10 mouse cellular contexts compared by ENCODE assay signal in the genomic region with DNA sequence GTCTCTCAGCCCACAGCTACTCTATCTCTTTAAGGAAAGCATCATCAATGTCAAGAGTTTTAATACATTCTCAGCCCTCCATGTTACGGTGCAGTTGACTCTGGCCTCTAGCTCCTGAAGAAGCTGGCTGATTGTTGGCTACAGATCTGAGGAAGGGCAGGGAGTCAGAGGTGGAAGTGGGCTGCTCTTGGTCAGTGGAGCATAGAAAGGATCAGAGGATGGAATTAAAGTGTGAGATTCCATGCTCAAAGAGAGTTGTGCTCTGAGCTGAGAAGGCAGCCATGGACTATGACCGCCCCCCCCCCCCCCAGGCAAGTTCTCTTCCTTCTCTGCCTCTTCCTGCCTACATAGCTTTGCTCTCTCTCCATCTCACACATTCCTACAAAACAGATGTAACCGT. TPM values are rescaled to one million over a fixed set of nuclear protein-coding genes. Genes with fewer than 3 reads are reported as not detected.
A peak's percentile ranks its signal among the peaks of the same experiment; 100 is the strongest.
DNase-seq lines count a peak whose midpoint lies in the region; ATAC-seq and TF ChIP-seq lines count a peak whose summit lies in the region.
"Had no signal": no experiment of that assay in that cellular context is flagged by ENCODE, and none has a peak within 500 bp of the region (broad histone marks: within the 10 kb centered on the region; RNA-seq: fewer than 3 reads in every experiment).

No protein-coding gene starts in this region.

- no peak for TF ChIP-seq CTCF in testis, adult 2 months (IDR thresholded peaks at IDR 0.05; ENCODE audit: control insufficient read depth, insufficient read depth, insufficient replicate concordance, low read depth, low read length)
- TF ChIP-seq CTCF in kidney, postnatal 0 days (IDR thresholded peaks at IDR 0.05; ENCODE audit: low read depth), result no peak
- TF ChIP-seq CTCF in thymus, adult 2 months (IDR thresholded peaks at IDR 0.05; ENCODE audit: borderline replicate concordance, control insufficient read depth, extremely low read depth, insufficient read depth, low read length, poor library complexity), result no peak

- H3K4me2 ChIP-seq in heart, embryonic 16.5 days (ENCODE audit: low read depth, low read length), result no peak overlapping the region; the same call in 1 of the 2 replicates
- H3K4me2 ChIP-seq in kidney, postnatal 0 days (ENCODE audit: low read length), result peak overlapping the region; percentile 45

- 51% methylated on average over 3 of the region's 3 CpGs for WGBS in heart, embryonic 16.5 days
- WGBS in kidney, postnatal 0 days, result 31% methylated on average over 3 of the region's 3 CpGs
- 78% methylated on average over 3 of the region's 3 CpGs for WGBS in thymus, adult 2 months

- no peaks in the 10 kb centered on the region for H3K36me3 ChIP-seq in heart, embryonic 16.5 days (ENCODE audit: control insufficient read depth, insufficient read depth)
- no peaks in the 10 kb centered on the region for H3K36me3 ChIP-seq in testis, adult 2 months (ENCODE audit: control insufficient read depth, insufficient read depth, low read length)
- H3K36me3 ChIP-seq in kidney, postnatal 0 days (ENCODE audit: insufficient read depth, low read length), result no peaks in the 10 kb centered on the region
- H3K36me3 ChIP-seq in thymus, adult 2 months (ENCODE audit: control insufficient read depth, insufficient read depth, low read length), result no peaks in the 10 kb centered on the region
- H3K36me3 ChIP-seq: limb, embryonic 12.5 days had no signal

- peaks cover 33% of the 10 kb centered on the region for H3K4me1 ChIP-seq in heart, embryonic 16.5 days (ENCODE audit: control insufficient read depth, insufficient read depth, low read length)
- peaks cover 12% of the 10 kb centered on the region for H3K4me1 ChIP-seq in testis, adult 2 months (ENCODE audit: control insufficient read depth, insufficient read depth, low read length)
- peaks cover 44% of the 10 kb centered on the region for H3K4me1 ChIP-seq in kidney, postnatal 0 days (replicated peaks; ENCODE audit: insufficient read depth, low read length)
- peaks cover 16% of the 10 kb centered on the region for H3K4me1 ChIP-seq in thymus, adult 2 months (replicated peaks; ENCODE audit: control insufficient read depth, insufficient read depth, low read length)

- no peak overlapping the region for H3K9ac ChIP-seq in heart, embryonic 16.5 days (ENCODE audit: low read length)
- no peak overlapping the region for H3K9ac ChIP-seq in kidney, postnatal 0 days (ENCODE audit: low read depth, low read length)
- H3K9ac ChIP-seq: forebrain, postnatal 0 days; limb, embryonic 12.5 days had no signal

- no peak overlapping the region for H3K4me3 ChIP-seq in heart, embryonic 16.5 days (ENCODE audit: low read length)
- no peak overlapping the region for H3K4me3 ChIP-seq in testis, adult 2 months (ENCODE audit: control insufficient read depth, low read depth, low read length)
- H3K4me3 ChIP-seq in kidney, postnatal 0 days (replicated peaks; ENCODE audit: low read depth, low read length), result no peak overlapping the region
- H3K4me3 ChIP-seq in thymus, adult 2 months (ENCODE audit: control insufficient read depth, insufficient read depth, low read length), result no peak overlapping the region
- H3K4me3 ChIP-seq: limb, embryonic 12.5 days had no signal

- peak overlapping the region; percentile 30; the same call in 1 of the 2 replicates for H3K27ac ChIP-seq in heart, embryonic 16.5 days (ENCODE audit: low read length)
- H3K27ac ChIP-seq in testis, adult 2 months (ENCODE audit: control insufficient read depth, insufficient read depth, low read depth, low read length), result peak overlapping the region; percentile 67; the same call in 1 of the 2 replicates
- peak overlapping the region; percentile 94 for H3K27ac ChIP-seq in kidney, postnatal 0 days
- H3K27ac ChIP-seq in thymus, adult 2 months (ENCODE audit: control insufficient read depth, insufficient read depth, low read length), result no peak overlapping the region
- H3K27ac ChIP-seq: limb, embryonic 12.5 days had no signal

- no peak for TF ChIP-seq POLR2A in testis, adult 2 months (IDR thresholded peaks at IDR 0.05; ENCODE audit: control insufficient read depth, low read depth, low read length)
- TF ChIP-seq POLR2A in thymus, adult 2 months (IDR thresholded peaks at IDR 0.05; ENCODE audit: control insufficient read depth, extremely low read depth, insufficient read depth, low read length, poor library complexity), result no peak

- ATAC-seq in heart, embryonic 16.5 days (replicated peaks; ENCODE audit: extremely low read depth, insufficient read depth, low FRiP score), result no peak
- ATAC-seq in kidney, postnatal 0 days (replicated peaks; ENCODE audit: low FRiP score, low read depth), result peak; percentile 44
- no peak for ATAC-seq in megakaryocyte-erythroid progenitor cell, adult 5-6 weeks (replicated peaks; ENCODE audit: low FRiP score, low TSS enrichment, poor library complexity, severe bottlenecking)

- no peaks in the 10 kb centered on the region for H3K9me3 ChIP-seq in heart, embryonic 16.5 days (replicated peaks; ENCODE audit: control insufficient read depth, low read length)
- no peaks in the 10 kb centered on the region for H3K9me3 ChIP-seq in kidney, postnatal 0 days (replicated peaks; ENCODE audit: low read length)
- H3K9me3 ChIP-seq: limb, embryonic 12.5 days had no signal

- no peak for DNase-seq in heart, adult 8-10 months (ENCODE audit: low spot score)
- DNase-seq in testis, postnatal 14 days (ENCODE audit: low spot score), result no peak
- DNase-seq in kidney, postnatal 0 days (ENCODE audit: low spot score), result peak; percentile 63
- no peak for DNase-seq in thymus, adult 2 months
- no peak for DNase-seq in layer of hippocampus, postnatal 36 days

- H3K27me3 ChIP-seq in heart, embryonic 16.5 days (ENCODE audit: control insufficient read depth, insufficient read depth, low read length), result no peaks in the 10 kb centered on the region
- H3K27me3 ChIP-seq in testis, adult 2 months (ENCODE audit: control insufficient read depth, insufficient read depth, low read length), result no peaks in the 10 kb centered on the region; the same call in 1 of the 2 replicates
- no peaks in the 10 kb centered on the region for H3K27me3 ChIP-seq in kidney, postnatal 0 days (ENCODE audit: insufficient read depth, low read length)
- H3K27me3 ChIP-seq in thymus, adult 2 months (ENCODE audit: control insufficient read depth, insufficient read depth, low read length), result no peaks in the 10 kb centered on the region
- H3K27me3 ChIP-seq: limb, embryonic 12.5 days had no signal

RNA-seq across cellular contexts. Expression of a gene that starts 13.5 kb away (rescaled TPM):
- 5.5 and 6.7 TPM in 2 replicates for polyA plus RNA-seq in heart, embryonic 16.5 days (2015; fragmentation: Nextera tagmentation; extraction: Ambion mirVana)
- total RNA-seq in heart, adult 8-10 months (2022), result 1 to 10 TPM; 6.2 to 9.0 (median 7.7) TPM
- polyA plus RNA-seq in testis, adult 2 months (2012; rRNA removed), result 1.7 and 3.6 TPM in 2 replicates
- 28.0 and 28.1 TPM in 2 replicates for polyA plus RNA-seq in kidney, postnatal 0 days (2015; fragmentation: Nextera tagmentation; extraction: Ambion mirVana)
- total RNA-seq in megakaryocyte-erythroid progenitor cell, adult 5-6 weeks (2014; fragmentation: Nextera tagmentation), result not detected in 2 replicates
- total RNA-seq in megakaryocyte-erythroid progenitor cell, adult 5-6 weeks (2017), result 0.23 and 0.53 TPM in 2 replicates
- polyA plus RNA-seq in thymus, adult 2 months (2012; rRNA removed), result 6.4 and 8.1 TPM in 2 replicates
- 1 to 10 TPM; 4.0 to 5.3 TPM for total RNA-seq in layer of hippocampus, postnatal 36 days (2021)

RNA-seq across cellular contexts. Expression of a gene that starts 24.9 kb away (rescaled TPM):
- 28.5 and 33.5 TPM in 2 replicates for polyA plus RNA-seq in heart, embryonic 16.5 days (2015; fragmentation: Nextera tagmentation; extraction: Ambion mirVana)
- total RNA-seq in heart, adult 8-10 months (2022), result under 1 TPM in 3 of 4 experiments, not detected in 1; 0.24 to 0.63 (median 0.25) TPM
- 9.6 and 11.6 TPM in 2 replicates for polyA plus RNA-seq in testis, adult 2 months (2012; rRNA removed)
- polyA plus RNA-seq in kidney, postnatal 0 days (2015; fragmentation: Nextera tagmentation; extraction: Ambion mirVana), result 13.8 and 15.5 TPM in 2 replicates
- 3.9 and 4.6 TPM in 2 replicates for total RNA-seq in megakaryocyte-erythroid progenitor cell, adult 5-6 weeks (2014; fragmentation: Nextera tagmentation)
- total RNA-seq in megakaryocyte-erythroid progenitor cell, adult 5-6 weeks (2017), result 4.7 and 8.2 TPM in 2 replicates
- polyA plus RNA-seq in thymus, adult 2 months (2012; rRNA removed), result 8.4 and 10.4 TPM in 2 replicates
- under 1 TPM in 1 of 2 experiments, not detected in 1; 0.28 TPM for total RNA-seq in layer of hippocampus, postnatal 36 days (2021)
